Mouse (Mus musculus): ENCODE data around the gene Asic2. TPM values are rescaled to one million over a fixed set of nuclear protein-coding genes. Genes with fewer than 3 reads are reported as not detected.

Asic2 gene
- total and polyA plus RNA-seq, 3 experiments, result not detected

GRCm38 (mm10) chr11:80886365-80886764 lies 1081.9 kb downstream of the Asic2 start:
- no peak for DNase-seq (ENCODE audit: low read depth, low spot score)
- H3K4me3 ChIP-seq (ENCODE audit: control insufficient read depth in 1 of 2, insufficient read depth in 1 of 2, low read depth in 2 of 2, low read length in 2 of 2), result no peak overlapping the region
- H3K9ac ChIP-seq (ENCODE audit: control insufficient read depth, low read depth, low read length, poor library complexity, severe bottlenecking), result no peak overlapping the region
- H3K79me2 ChIP-seq (ENCODE audit: control insufficient read depth, insufficient read depth, low read length, poor library complexity), result no peaks in the 10 kb centered on the region
- H3K36me3 ChIP-seq (ENCODE audit: control insufficient read depth in 1 of 2, insufficient read depth in 2 of 2, low read length in 2 of 2), result no peaks in the 10 kb centered on the region
- no peaks in the 10 kb centered on the region for H3K9me3 ChIP-seq (replicated peaks; ENCODE audit: insufficient read depth, low read length)
- no peaks in the 10 kb centered on the region; a peak in 1 of 4 replicates for H3K27me3 ChIP-seq (ENCODE audit: control insufficient read depth in 1 of 2, insufficient read depth in 2 of 2, low read length in 2 of 2)
- H3K4me1 ChIP-seq (ENCODE audit: control insufficient read depth in 1 of 2, insufficient read depth in 2 of 2, low read length in 2 of 2), result no peaks in the 10 kb centered on the region
- H3K27ac ChIP-seq (ENCODE audit: control insufficient read depth, low read depth, low read length), result no peak overlapping the region
- TF ChIP-seq SIN3A (IDR thresholded peaks at IDR 0.05; ENCODE audit: low read length) (no peak), CHD2 (IDR thresholded peaks at IDR 0.05; ENCODE audit: low read length) (no peak), NRF1 (IDR thresholded peaks at IDR 0.05; ENCODE audit: insufficient read depth, low read depth, low read length, poor library complexity, severe bottlenecking) (no peak), MEF2A (IDR thresholded peaks at IDR 0.05; ENCODE audit: extremely low read depth, insufficient replicate concordance, low read depth, low read length, poor library complexity, severe bottlenecking) (no peak), MYB (IDR thresholded peaks at IDR 0.05; ENCODE audit: low read depth, low read length) (no peak), ETS1 (IDR thresholded peaks at IDR 0.05; ENCODE audit: low read depth, low read length) (no peak), GATA1 (IDR thresholded peaks at IDR 0.05; ENCODE audit: low read depth, low read length) (no peak), MYC (IDR thresholded peaks at IDR 0.05; ENCODE audit: low read depth, low read length) (no peak), TCF12 (IDR thresholded peaks at IDR 0.05; ENCODE audit: low read depth, low read length) (no peak), BHLHE40 (IDR thresholded peaks at IDR 0.05; ENCODE audit: borderline replicate concordance, low read depth, low read length) (no peak), RAD21 (IDR thresholded peaks at IDR 0.05; ENCODE audit: low read depth, low read length) (no peak), ZMIZ1 (IDR thresholded peaks at IDR 0.05; ENCODE audit: low read depth, low read length) (no peak)

DNA sequence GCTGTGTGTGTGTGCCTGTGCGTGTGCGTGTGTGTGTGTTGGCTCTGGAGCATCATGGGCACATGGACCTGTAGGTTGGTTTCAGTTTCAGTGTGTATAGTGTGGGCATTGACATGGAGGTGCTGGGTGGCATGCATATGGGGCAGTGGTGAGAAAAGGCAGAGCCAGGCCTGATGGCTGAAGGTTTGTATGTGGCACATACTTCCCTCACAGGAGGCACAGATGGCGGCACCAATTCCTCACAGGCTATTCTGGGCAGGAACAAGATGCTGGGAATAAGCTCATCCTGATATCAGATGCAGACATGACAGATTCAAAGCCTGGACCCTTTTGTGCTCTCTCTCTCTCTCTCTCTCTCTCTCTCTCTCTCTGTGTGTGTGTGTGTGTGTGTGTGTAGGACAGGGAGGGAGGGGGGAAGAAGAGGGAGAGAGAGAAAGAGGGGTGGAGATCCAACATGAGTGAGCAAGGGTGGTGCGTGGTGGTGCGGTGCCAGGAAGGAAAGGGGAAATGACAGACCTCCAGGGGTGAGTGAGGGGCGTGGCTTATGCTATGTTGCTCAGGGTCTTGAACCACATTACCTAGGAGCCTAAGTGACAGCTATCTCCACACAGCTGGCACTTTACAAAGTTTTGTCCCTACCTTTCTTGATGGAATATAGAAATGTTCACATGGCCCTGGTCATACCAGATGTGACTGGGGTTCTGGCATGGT lies 1083.6 kb downstream of the Asic2 start:
- H3K27ac ChIP-seq (ENCODE audit: control insufficient read depth, low read depth, low read length), result no peak overlapping the region
- no peaks in the 10 kb centered on the region; a peak in 1 of 4 replicates for H3K27me3 ChIP-seq (ENCODE audit: control insufficient read depth in 1 of 2, insufficient read depth in 2 of 2, low read length in 2 of 2)
- H3K9me3 ChIP-seq (replicated peaks; ENCODE audit: insufficient read depth, low read length), result no peaks in the 10 kb centered on the region
- H3K79me2 ChIP-seq (ENCODE audit: control insufficient read depth, insufficient read depth, low read length, poor library complexity), result no peaks in the 10 kb centered on the region
- no peaks in the 10 kb centered on the region for H3K36me3 ChIP-seq (ENCODE audit: control insufficient read depth in 1 of 2, insufficient read depth in 2 of 2, low read length in 2 of 2)
- no peaks in the 10 kb centered on the region for H3K4me1 ChIP-seq (ENCODE audit: control insufficient read depth in 1 of 2, insufficient read depth in 2 of 2, low read length in 2 of 2)
- TF ChIP-seq EP300 (IDR thresholded peaks at IDR 0.05; ENCODE audit: low read depth in 1 of 2, low read length in 2 of 2), result no peak
- no peak for TF ChIP-seq CHD2 (IDR thresholded peaks at IDR 0.05; ENCODE audit: low read length)
- TF ChIP-seq MYB (IDR thresholded peaks at IDR 0.05; ENCODE audit: low read depth, low read length), result no peak
- TF ChIP-seq ZC3H11A (IDR thresholded peaks at IDR 0.05; ENCODE audit: low read depth, low read length), result no peak
- H3K9ac ChIP-seq (ENCODE audit: control insufficient read depth, low read depth, low read length, poor library complexity, severe bottlenecking), result no peak overlapping the region
- no peak overlapping the region for H3K4me3 ChIP-seq (ENCODE audit: control insufficient read depth in 1 of 2, insufficient read depth in 1 of 2, low read depth in 2 of 2, low read length in 2 of 2)
- DNase-seq (ENCODE audit: low read depth, low spot score), result no peak
